Mouse (Mus musculus): ENCODE results near the gene Gbf1.

Gene Gbf1

DNA sequence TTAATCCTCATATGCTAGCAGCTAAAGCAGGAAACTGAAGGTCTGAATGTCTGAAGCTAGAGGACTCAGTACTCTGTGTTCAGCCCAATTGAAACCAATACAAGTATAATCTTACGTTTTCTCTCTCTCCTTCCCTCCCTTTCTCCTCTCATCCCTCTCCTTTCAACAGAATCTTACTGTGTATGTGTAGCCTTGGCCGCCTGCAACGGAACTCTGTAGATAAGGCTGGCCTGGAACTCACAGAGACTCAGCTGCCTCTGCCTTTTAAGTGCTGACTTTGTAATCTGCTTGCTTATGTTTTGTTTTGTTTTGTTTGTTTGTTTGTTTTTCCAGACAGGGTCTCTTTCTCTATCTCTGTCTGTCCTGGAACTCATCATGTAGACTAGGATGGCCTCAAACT lies 74.0 kb downstream of the Gbf1 start:
- no peak for DNase-seq

DNA sequence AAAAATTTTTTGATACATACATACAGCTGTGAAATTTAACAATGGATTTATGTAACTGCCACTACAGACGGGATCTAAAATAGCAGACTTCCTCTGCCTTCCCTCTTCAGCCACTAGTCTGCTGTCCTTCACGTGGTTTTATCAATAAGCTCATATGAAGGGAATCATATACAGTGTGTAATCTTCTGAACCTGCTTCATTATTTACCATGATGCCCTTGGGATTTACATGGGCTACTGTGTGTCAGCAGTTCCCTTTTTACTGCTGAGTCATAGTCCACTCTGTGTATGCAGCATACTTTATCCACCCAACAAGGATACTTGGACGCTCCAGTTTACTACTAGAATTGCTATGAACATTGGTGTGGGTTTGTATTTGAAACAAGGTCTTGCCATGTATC lies 75.0 kb downstream of the Gbf1 start:
- no peak for DNase-seq

DNA sequence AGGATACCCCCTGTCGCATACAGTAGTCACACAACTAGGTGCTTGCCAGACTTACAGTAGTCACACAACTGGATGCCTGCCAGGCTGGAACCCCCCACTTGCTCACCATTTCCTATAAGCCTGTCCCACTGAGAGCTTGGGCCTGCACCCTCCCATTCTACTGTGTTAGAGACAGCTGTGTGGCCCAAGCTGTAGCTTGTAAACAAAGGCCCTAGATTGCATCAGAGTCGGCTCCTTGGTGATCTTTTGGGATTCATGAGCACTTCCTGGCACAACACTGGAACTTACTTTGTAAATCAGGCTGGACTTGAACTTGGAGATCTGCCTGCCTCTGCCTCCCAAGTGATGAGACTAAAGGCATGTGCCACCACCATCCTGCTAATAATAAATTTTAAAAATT lies 82.1 kb downstream of the Gbf1 start:
- DNase-seq, result no peak

DNA sequence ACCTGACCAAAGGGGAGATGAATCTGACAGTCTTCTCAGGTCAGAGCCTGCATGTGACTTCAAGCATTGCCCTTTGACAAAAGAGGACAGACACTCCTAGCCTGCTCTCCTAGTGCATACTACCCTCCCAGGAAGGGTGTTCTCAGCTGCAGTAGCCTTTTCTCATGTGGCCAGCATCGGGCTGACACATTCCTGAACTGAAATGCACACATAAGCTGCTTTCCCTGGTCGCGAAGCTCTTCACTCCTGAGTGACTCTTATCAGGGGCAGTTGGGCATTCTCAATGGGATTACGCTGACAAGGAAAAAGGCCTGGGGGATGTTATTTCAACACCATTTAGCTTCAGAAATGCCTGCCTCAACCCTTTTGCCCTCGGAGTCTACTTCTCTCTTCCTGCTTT lies 84.3 kb downstream of the Gbf1 start:
- DNase-seq, result no peak

DNA sequence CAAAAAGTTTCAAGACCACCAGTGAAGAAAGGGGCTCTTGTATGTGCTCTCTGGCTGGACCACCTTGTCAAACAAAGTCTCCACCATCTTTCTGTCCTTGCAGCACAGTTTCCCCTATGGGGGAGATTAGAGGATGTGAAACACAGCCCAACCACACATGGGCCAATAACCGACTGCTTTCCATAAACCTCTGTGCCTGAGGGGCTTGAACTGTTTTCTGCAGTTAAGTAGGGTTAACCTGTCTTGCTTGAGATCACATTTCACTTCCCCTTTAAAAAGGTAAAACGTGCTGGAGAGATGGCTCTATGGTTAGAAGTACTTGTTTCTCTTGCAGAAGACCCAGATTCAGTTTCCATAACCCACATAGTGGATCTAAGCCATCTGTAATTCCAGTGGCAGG lies 87.9 kb downstream of the Gbf1 start:
- no peak for DNase-seq

DNA sequence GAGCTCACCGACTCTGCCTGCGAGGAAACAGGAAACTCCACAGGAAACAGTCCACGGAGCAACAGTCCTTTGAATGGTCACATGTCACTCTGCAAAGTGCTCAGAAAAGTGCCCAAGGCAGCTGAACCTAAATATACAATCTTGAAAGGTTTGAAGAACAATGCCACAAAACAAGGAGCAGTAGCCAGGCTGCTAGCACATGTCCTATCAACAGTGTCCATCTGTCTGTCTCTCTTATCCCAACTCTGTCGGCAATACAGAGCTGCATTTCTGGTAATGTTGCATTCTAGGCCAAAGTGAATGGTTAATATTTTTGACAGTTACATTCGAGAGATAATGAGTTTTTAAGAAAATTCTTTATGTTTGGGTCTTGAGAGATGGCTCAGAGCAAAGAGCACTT lies 90.1 kb downstream of the Gbf1 start:
- DNase-seq, result no peak

DNA sequence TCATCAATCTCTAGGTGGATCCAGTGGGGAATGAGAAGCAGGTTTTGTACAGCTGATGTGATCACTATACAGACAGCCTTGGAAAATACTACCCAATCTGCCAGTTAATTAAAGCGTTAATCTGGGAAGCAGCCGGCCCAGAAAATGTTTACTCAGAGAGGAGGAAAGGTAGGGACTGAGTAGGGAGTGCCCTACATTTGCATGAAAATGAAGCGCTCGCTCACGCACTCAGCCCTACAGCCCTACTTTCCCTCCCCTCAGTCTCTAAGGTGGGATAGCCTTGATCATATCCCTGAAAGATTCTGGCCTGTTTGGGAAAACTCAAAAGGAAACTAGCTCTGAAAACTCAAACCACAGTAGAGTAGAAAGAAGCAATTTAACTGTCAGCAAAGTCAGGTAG lies 92.3 kb downstream of the Gbf1 start:
- no peak for DNase-seq

DNA sequence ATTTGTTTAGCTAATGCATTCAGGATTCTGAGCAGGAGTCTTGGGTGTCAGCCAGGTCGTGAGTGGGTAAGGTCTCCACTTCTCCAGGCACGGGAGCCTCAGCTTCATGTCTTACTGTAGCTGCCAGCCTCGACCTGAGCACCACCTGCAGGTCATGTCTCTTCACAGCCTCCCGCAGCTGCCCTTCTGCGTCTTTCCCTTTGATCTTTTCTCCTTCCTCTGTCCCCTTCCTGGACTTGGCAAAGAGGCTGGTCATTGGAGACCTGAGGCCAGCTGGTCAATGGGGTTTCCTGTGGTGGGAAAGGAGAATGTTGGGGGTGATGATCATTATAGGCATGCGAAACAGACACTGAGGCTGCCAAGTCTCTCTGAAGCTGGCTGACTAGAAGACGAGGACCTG lies 96.7 kb downstream of the Gbf1 start:
- DNase-seq, result peak; percentile 18

DNA sequence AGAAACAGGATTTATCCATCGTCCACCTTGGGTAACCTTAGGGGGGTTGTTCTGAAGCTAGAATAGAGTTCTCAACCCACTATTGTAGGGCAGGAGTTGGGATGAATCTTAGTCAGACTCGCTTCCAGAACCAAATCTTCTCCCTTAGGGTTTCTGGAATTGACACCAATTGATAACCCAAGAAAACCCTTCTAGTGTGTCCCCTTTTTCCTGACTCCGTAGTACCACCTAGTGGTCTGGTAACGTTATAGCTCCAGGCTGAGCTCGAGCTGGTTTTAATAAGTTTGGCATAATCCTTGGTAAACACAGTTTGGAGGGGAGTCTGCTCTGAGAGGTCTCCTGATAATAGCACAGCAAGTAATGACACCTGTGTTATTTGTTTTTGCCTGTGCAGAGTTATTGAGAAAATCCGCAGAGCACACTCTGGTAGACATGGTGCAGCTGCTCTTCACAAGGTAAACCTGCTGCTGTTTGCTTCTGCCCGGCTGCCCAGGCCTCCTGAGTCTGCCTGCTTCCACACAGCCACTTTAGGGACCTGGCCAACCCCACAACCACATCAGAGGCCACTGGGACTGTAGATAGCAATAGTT lies 101.9 kb downstream of the Gbf1 start:
- DNase-seq, result peak; percentile 30

DNA sequence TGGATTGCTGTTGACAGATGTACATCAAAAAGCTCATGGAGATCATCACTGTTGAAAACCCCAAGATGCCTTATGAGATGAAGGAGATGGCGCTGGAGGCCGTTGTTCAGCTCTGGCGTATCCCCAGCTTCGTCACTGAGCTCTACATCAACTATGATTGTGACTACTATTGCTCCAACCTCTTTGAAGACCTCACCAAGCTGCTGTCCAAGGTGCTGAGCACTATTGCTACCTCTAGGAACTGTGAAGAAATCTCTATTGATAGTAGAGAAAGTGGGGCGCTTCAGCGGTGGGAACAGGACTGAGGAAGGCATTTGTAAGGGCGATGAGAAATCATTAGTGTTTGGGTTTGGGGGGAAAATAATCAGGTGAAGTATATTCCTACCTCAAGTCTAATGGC lies 112.5 kb downstream of the Gbf1 start:
- peak; percentile 46 for DNase-seq

DNA sequence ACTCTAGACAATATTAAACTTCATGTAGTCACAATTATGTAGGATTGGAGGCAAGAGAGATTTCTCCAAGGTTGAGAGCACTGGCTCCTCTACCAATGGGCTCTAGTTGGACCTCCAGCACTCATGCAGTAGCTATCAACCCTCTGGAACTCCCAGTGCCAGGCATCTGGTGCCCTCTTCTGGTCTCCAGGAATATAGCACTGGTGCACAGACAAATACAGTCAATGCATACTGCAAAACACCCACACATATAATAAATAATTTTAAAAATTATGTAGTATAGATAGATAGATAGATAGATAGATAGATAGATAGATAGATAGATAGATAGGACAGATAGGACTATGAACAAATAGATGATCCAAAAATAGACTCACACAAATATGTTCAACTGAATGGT lies 123.0 kb downstream of the Gbf1 start:
- peak; percentile 57 for DNase-seq

DNA sequence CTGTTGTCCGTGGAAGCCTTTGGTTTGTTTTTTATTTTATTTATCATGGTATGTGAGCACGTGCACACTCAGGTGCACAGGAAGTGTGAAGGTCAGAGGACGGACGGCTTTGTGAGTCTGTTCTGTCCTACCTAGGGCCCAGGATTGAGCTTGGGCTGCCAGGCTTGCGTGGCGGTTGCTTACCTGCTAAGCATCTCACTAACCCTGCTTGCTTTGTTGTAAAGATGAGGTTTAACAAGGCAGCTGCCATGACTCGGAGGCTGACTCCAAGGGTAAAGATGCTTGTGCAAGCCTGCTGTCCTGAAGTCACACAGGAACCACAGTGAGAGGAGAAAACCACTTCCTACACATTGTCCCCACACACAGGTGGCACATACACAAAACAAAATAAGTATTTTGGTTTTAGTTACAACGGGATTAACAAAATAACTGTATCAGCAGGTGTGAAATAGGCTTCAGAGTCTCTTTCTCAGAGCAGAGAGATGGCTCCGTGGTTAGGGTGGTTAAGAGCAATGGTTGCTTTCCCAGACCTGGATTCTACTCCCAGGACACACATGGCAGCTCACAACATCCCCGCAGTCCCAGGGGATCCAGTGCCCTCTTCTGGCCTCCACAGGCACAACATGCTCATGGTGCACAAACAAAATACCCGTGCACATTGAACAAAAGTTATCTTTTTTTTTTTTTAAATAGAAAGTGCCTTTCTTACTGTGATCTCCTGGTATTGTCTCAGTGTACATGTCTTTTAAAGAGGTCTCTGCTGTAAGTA lies 130.0 kb downstream of the Gbf1 start:
- peak; percentile 65 for DNase-seq

DNA sequence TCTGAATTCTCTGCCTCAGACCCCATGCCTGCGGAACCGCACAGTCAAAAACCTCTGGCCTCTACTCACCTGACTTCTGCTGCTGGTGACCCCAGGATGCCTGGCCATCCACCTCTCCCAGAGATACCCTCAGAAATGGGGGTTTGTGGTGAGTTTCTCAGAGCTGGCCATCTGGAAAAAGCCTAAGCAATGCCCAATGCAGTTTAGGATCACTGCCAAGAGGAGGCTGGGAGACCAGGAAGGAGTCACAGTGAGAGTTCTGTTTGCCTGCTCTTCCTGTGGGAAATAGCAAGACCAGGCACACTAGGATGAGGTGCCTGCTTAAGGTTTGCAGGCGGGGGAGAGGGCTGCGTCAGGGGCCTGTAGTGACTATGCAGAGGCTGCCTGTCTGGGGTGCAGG lies 132.4 kb downstream of the Gbf1 start:
- DNase-seq, result no peak

DNA sequence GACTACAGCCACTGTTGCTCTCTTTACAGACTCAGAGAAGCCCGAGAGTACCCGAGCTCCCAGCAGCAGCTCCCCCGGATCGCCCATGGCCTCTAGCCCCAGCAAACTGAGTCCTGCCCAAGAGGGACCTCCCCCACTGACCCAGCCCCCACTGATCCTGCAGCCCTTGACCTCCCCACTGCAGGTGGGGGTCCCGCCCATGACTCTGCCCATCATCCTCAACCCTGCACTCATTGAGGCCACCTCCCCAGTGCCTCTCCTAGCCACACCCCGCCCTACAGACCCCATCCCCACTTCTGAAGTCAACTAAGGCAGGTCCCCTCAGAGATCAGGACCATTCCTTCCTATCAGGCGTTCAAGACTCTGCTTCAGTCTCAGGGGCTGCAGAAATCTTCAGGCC lies 133.3 kb downstream of the Gbf1 start:
- DNase-seq, result no peak

DNA sequence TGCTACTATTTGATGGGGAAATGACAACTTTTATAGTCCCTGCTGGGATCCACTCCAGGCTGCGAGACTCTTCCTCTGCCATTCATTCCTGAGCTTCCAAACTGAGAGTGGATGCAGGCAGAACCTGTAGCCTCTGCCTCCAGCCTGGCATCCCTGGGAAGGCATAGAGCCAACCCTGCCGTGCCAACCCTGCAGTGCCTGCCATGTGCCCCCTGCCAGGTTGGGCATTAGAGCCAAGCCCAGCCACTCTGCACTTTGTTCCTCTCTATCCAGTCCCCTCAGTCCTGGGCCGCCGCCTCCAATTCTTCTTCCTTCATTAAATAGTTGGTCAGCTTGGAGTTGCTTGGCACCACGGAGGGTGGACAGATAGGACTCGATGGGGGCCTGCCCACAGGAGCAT lies 133.7 kb downstream of the Gbf1 start:
- no peak for DNase-seq

DNA sequence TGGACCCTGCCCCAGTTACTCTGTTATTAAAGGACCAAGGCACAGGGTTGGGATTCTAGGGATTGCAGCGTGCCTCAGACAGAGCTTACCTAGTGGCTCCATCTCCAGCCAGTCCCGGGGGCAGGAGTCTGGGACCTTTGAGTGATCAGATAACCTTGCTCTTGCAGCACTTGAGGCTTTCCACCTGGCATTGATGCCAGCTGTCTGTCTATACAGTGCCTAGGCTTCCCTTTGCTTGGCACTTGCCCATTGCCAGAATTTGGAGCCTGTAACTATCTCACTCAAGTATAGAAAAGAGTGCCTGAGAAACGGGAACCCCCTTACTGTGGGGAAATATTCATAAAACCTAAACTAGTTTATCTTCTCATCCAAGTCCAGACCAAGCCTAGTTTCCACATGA lies 134.6 kb downstream of the Gbf1 start:
- no peak for DNase-seq

DNA sequence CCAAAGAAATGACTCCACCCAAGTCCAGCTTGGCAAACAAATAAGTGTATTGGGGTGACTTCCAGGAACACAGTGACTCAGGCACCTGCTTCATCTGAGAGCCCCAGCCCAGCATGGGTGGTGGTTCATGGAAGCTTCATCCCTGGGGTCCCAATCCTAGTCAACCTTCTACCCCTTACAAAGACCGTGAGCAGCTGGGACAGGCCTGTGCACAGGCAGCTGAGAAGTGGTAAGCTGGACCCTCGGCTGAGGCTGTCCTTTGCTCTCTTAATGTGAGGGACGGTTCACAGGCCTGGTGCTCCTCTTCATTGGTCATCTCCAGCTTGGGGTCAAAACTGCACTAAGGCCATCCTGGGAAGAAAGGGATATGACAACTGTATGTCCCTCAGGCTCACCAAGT lies 135.3 kb downstream of the Gbf1 start:
- DNase-seq, result no peak

DNA sequence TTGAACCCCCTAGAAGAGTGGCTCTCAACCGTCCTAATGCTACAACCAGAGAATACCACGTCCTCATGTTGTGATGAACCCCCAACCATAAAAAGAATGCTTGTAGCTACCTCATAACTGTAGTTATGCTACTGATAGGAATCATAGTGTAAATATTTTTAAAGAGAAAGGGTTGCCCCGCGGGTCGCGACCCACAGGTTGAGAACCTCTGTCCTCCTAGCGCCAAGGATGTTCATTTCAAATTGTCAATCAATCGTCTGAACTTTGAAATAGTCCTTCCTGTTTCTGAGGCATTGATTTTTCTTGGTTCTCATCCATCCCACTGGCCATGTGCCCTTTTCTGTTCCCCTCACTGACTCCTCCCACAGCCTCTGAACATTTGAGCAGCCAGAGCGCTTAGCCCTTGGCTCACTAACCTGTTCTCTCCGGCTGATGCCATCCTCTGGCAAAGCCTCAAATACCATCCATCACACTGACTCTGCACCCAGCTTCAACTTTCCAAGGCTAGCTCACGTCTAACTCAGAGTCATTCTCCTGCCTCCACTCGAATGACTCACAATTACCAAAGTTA lies 138.3 kb downstream of the Gbf1 start:
- no peak for DNase-seq

DNA sequence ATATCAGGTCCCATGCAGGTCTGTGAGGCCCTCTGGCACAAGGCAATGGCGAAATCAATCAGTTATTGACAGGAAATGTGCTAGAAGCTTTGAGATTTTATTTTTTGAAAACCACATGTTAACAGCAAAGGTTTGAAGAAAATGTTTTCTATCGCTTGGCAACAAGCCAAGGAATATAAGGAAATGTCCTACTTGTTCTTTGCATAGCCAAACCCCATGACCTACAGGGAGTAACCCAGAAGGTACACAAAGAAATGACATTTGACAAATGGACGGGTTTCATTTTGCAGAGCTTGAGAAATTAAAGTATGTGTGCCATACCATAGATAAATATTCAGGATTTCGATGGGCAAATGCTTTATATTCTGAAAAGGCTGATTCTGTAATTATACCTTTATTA lies 144.6 kb downstream of the Gbf1 start:
- no peak for DNase-seq

DNA sequence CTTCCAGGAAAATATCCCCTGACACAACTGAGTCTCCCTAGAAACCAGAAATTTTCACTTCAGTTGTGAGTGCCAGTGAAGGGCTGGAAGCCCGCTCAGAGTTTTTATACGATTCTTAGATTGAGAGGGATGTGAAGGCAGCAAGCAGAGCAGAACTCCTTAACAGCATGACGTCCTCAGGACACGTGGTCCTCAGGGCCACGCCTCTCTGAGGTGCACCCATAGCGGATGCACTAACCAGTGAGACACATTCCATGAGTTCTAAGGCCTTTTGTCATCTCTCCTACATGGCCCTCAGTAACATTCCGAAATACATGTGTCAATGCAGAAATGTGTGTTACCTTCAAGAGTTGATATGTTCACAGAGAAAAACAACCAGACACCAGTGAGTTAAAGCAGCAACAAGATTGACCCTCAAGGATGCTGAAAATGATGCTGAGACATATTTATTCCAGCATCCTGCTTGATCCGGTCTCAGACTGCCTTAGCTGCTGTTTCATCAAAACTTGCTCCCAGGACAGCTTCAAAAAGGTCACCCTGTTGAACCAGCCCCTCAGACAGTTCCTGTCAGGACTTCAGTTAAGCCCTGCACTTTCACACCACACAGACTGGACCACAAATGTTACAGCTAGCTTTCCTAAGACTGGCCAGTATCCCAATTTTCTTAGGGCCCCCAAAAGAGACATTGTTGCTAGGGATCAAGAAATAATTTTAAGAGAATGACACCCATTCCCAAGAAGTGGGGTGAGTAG lies 148.2 kb downstream of the Gbf1 start:
- no peak for DNase-seq

DNA sequence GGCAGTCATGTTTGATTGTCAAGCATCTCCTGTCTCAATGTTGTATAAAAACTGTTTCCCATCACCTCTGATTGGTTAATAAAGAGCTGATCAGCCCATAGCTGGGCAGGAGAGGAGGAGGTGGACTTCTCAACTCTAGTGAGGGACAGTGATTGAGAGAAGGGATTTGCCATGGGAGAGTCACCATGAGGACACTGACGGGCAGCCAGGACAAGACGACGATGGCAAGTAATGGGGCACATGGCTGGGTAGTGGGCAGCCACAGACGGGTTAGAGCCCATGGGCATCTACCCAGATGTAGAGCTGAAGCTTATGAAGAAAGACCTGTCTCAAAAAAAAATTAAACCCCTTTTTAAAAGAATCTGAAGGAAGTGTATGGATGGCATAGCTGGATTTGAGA lies 150.2 kb downstream of the Gbf1 start:
- no peak for DNase-seq

DNA sequence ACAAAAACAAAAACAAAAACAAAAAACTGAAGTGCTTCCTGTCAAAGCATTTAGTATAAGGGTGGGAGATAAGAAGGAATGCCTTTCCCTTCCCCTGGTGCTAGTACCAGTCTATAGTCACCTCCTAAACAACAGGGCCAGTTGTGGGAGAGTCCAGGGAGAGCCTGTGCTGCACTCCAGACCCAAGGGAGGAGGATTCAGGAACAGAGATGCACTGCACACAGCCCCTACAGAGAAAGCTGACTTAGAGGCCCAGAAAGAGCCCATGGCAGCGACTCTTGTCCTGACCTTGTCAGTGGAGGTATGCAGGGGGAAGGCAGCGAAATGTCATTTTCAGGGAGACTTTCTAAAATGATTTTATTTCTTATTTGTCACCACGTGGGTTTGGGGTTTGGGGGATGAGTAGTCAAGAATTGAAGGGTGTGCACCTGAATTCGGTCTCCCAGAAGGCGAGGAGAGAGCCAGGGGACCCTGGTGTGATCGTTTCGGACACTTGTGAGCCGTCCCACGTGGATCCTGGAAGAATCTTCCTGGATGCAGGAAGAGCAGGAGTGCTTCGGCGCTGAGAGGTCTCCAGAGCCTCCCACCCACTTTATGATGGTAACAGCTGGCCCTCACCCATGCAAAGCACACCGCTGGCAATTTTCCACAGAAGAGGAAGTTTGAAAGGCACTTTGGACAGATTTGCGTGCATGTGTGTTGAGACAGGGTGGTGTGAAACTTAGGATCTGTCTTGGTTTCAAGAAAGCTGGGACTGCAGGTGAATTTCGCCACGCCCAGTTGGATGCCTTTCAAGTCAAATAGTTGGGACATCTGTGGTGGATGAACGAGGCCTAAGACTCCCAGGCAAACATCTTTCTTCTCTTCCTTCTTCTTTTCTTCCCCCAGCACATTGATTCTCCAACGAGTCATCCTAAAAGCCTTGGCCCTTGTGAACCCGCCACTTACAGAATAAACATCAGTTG lies 151.2 kb downstream of the Gbf1 start:
- peak; percentile 8 for DNase-seq
